Mouse (Mus musculus): ENCODE measurements at regions not wholly inside any gene's neighbourhood (a gene's known extent, or its start where the extent isn't known, plus 50 kb on each side); places are given as distances from the start of the nearest gene placed in this dataset.

- Histone ChIP-seq H3K27me3 (ENCODE audit: control insufficient read depth, insufficient read depth, low read length) (no peaks in the 10 kb centered on the region), H3K4me3 (replicated peaks; ENCODE audit: insufficient read depth, low read depth, low read length) (no peak overlapping the region), H3K4me1 (ENCODE audit: control insufficient read depth, insufficient read depth, low read length) (no peaks in the 10 kb centered on the region), H3K27ac (ENCODE audit: insufficient read depth, low read length) (no peak overlapping the region)
- 37% methylated on average over 5 of the region's 5 CpGs for WGBS
- no peak for DNase-seq
- TF ChIP-seq POLR2A (IDR thresholded peaks at IDR 0.05; ENCODE audit: borderline replicate concordance, insufficient read depth, low read length) (no peak), CTCF (IDR thresholded peaks at IDR 0.05; ENCODE audit: borderline replicate concordance, insufficient read depth, low read depth, low read length) (no peak)
Measured at GRCm38 (mm10) chr8:54464977-54465376, 64.4 kb upstream of the Asb5 start.

- Histone ChIP-seq H3K27me3 (ENCODE audit: control insufficient read depth, insufficient read depth, low read length) (no peaks in the 10 kb centered on the region), H3K27ac (ENCODE audit: insufficient read depth, low read length) (no peak overlapping the region), H3K4me3 (replicated peaks; ENCODE audit: insufficient read depth, low read depth, low read length) (no peak overlapping the region), H3K4me1 (ENCODE audit: control insufficient read depth, insufficient read depth, low read length) (no peaks in the 10 kb centered on the region)
- TF ChIP-seq POLR2A (IDR thresholded peaks at IDR 0.05; ENCODE audit: borderline replicate concordance, insufficient read depth, low read length) (no peak), CTCF (IDR thresholded peaks at IDR 0.05; ENCODE audit: borderline replicate concordance, insufficient read depth, low read depth, low read length) (no peak)
- no peak for DNase-seq
- WGBS = 80% methylated on average over 3 of the region's 3 CpGs
Measured at GRCm38 (mm10) chr8:54465458-54466102, 63.8 kb upstream of the Asb5 start.

Data from cerebellum, adult 2 months (tissue).